Mouse (Mus musculus): ENCODE data around the gene Creb3l1.

GRCm38 (mm10) chr2:92060291-92060690 is 36.0 kb upstream of the Creb3l1 start:
- TF ChIP-seq CTCF (IDR thresholded peaks at IDR 0.05; ENCODE audit: low read depth) (no peak), EP300 (IDR thresholded peaks at IDR 0.05; ENCODE audit: low read depth) (no peak)

Measured in liver, embryonic 14.5 days (tissue).